Mouse (Mus musculus): ENCODE data around the gene Mrpl36. TPM values are rescaled to one million over a fixed set of nuclear protein-coding genes. Genes with fewer than 3 reads are reported as not detected.

Gene Mrpl36
- polyA plus RNA-seq, 1 experiment: 94.7 TPM

DNA sequence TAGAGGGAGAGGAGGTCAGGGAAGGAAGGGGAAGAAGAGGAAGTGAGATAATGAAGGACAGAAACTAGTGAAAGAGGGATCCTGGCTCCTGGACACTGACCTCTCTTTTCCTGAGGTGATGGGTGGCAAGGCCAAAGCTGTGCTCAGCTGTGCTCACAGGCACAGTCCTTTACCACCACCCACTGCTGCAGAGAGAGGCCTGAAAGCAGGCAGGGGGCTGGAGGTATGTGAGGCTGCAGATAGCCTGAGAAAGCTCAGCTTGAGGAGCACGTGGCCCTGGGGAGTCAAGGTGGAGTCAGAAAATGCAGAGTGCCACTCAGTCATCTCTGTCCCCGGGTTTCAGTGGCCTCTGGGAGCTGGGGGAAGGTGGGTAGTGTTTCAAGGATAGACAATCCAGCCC, 37.2 kb upstream of the Mrpl36 start:
- no peaks in the 10 kb centered on the region for H3K27me3 ChIP-seq (ENCODE audit: control insufficient read depth, insufficient read depth, insufficient read length)
- H3ac ChIP-seq (ENCODE audit: control insufficient read depth, insufficient read length, low read depth): no peak overlapping the region
- no peaks in the 10 kb centered on the region for H3K79me2 ChIP-seq (ENCODE audit: control insufficient read depth, insufficient read depth)
- no peaks in the 10 kb centered on the region for H3K79me3 ChIP-seq (ENCODE audit: low read depth)
- no peak overlapping the region for H3K4me3 ChIP-seq (ENCODE audit: insufficient read depth, poor library complexity, severe bottlenecking)
- no peak for TF ChIP-seq CEBPB (IDR thresholded peaks at IDR 0.05; ENCODE audit: low read depth)
- no peaks in the 10 kb centered on the region for H3K36me3 ChIP-seq (ENCODE audit: control insufficient read depth, insufficient read depth)

DNA sequence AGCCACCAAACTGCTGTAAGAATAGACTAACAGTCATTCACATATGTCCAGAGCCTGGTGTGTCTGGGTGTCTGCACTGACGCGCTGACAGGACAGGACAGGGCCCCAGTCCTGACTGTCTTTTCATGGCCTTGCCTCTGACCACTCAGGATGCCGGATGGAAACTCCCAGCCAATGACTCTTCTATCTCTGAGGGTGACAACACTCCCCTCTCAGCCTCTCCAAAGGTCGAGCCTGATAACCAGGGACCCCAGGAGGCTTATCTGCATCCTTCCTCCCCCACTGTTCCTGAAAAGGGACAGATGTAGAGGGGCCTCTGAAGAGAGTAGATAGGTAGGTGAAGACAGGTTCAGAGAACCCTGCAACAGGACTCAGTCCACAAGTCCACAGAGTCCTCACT, 29.6 kb upstream of the Mrpl36 start:
- H3K79me2 ChIP-seq (ENCODE audit: control insufficient read depth, insufficient read depth): no peaks in the 10 kb centered on the region
- H3ac ChIP-seq (ENCODE audit: control insufficient read depth, insufficient read length, low read depth): no peak overlapping the region
- no peaks in the 10 kb centered on the region for H3K79me3 ChIP-seq (ENCODE audit: low read depth)
- H3K4me3 ChIP-seq (ENCODE audit: insufficient read depth, poor library complexity, severe bottlenecking): no peak overlapping the region
- H3K36me3 ChIP-seq (ENCODE audit: control insufficient read depth, insufficient read depth): no peaks in the 10 kb centered on the region
- H3K27me3 ChIP-seq (ENCODE audit: control insufficient read depth, insufficient read depth, insufficient read length): peaks cover 4% of the 10 kb centered on the region
- TF ChIP-seq CTCF (IDR thresholded peaks at IDR 0.05; ENCODE audit: control insufficient read depth, insufficient read depth, insufficient read length) (no peak), MYOD1 (IDR thresholded peaks at IDR 0.05; ENCODE audit: control insufficient read depth, insufficient read length, low read depth) (no peak), CEBPB (IDR thresholded peaks at IDR 0.05; ENCODE audit: low read depth) (no peak), FOSL1 (IDR thresholded peaks at IDR 0.05; ENCODE audit: insufficient read depth, low read length, poor library complexity, severe bottlenecking) (no peak)

DNA sequence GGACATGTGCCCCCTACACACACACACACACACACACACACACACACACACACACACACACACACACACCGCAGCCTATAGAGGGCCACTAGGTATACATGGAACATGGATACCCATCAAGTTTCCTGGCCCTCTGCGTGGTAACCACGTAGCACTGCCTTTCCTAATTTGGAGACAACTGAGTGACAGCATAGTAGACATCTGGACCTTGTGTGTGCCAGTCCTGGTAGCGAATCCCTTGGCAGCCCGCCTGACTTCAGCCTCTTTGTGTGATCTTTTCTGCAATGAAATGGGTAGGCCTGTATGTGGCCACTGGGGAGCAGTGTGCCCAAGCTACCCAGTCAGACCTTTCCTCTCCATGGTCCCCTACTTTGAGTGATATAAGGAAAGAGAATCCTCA, 29.0 kb upstream of the Mrpl36 start:
- Histone ChIP-seq H3K36me3 (ENCODE audit: control insufficient read depth, insufficient read depth) (no peaks in the 10 kb centered on the region), H3K4me3 (ENCODE audit: insufficient read depth, poor library complexity, severe bottlenecking) (no peak overlapping the region), H3K79me3 (ENCODE audit: low read depth) (no peaks in the 10 kb centered on the region), H3ac (ENCODE audit: control insufficient read depth, insufficient read length, low read depth) (no peak overlapping the region), H3K27me3 (ENCODE audit: control insufficient read depth, insufficient read depth, insufficient read length) (peaks cover 9% of the 10 kb centered on the region), H3K79me2 (ENCODE audit: control insufficient read depth, insufficient read depth) (no peaks in the 10 kb centered on the region)
- TF ChIP-seq MYOD1 (IDR thresholded peaks at IDR 0.05; ENCODE audit: control insufficient read depth, insufficient read length, low read depth) (no peak), USF1 (IDR thresholded peaks at IDR 0.05; ENCODE audit: low read depth) (no peak)

DNA sequence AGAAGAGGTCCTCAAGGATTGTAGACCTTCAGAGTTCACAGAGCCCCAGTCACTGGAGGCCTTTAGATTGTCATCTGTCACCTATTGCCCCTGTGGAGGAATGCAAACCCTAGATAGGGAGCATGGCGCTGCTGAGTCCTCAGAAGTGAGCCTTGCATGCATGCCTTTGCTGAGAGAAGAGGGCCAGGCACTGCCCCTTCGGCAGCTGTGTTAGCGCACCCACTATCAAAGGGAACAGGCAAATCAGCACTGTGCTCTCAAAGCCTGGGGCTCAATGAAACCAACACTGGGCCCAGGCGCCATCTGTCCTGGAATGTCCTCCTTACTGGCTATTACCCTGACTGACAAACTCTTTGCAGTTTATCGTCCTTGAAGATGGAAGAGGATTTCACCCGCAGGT, 23.6 kb upstream of the Mrpl36 start:
- peaks cover 24% of the 10 kb centered on the region for H3K27me3 ChIP-seq (ENCODE audit: control insufficient read depth, insufficient read depth, insufficient read length)
- no peaks in the 10 kb centered on the region for H3K79me2 ChIP-seq (ENCODE audit: control insufficient read depth, insufficient read depth)
- no peak overlapping the region for H3ac ChIP-seq (ENCODE audit: control insufficient read depth, insufficient read length, low read depth)
- TF ChIP-seq USF1 (IDR thresholded peaks at IDR 0.05; ENCODE audit: low read depth) (no peak), CTCF (IDR thresholded peaks at IDR 0.05; ENCODE audit: control insufficient read depth, insufficient read depth, insufficient read length) (no peak), CEBPB (IDR thresholded peaks at IDR 0.05; ENCODE audit: low read depth) (no peak), FOSL1 (IDR thresholded peaks at IDR 0.05; ENCODE audit: insufficient read depth, low read length, poor library complexity, severe bottlenecking) (no peak), MAX (IDR thresholded peaks at IDR 0.05) (no peak), MYOG (IDR thresholded peaks at IDR 0.05; ENCODE audit: control insufficient read depth, extremely low read depth, insufficient read length) (no peak), MYOD1 (IDR thresholded peaks at IDR 0.05; ENCODE audit: control insufficient read depth, insufficient read length, low read depth) (no peak)
- H3K4me3 ChIP-seq (ENCODE audit: insufficient read depth, poor library complexity, severe bottlenecking): no peak overlapping the region
- no peaks in the 10 kb centered on the region for H3K36me3 ChIP-seq (ENCODE audit: control insufficient read depth, insufficient read depth)
- H3K79me3 ChIP-seq (ENCODE audit: low read depth): no peaks in the 10 kb centered on the region

DNA sequence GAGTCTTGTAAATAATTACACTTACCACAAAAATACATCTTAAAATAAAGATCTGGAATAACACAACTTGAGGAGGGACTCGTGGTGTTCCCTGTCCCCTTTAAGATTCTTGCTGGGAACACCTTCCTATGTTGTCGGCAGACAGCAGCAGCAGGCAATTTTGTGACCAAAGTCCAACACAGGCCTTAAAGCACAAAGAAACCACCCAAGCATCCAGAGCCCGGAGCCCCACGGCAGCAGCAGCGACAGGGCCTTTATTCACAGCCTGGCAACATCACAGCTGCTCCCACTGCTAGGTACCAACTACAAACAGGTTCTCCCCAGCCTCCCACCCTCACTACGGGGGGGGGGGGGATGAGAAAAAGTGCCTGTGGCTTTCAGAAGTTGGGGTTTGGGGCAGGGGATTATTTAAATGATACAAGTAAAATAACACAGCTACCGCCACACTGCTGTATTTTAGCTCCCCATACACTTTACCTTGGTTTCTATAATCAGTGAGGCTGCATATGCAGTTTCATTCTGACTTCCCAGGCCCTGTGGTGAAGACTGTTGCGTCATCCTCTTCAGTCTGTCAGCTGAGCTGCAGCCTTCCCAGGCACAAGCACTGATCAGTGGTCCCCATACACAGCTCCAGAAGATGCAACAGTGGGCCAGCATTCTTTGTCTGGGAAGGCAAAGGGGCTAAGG, 22.8 kb upstream of the Mrpl36 start:
- TF ChIP-seq MYOG (IDR thresholded peaks at IDR 0.05; ENCODE audit: control insufficient read depth, extremely low read depth, insufficient read length) (no peak), MYOD1 (IDR thresholded peaks at IDR 0.05; ENCODE audit: control insufficient read depth, insufficient read length, low read depth) (no peak), CEBPB (IDR thresholded peaks at IDR 0.05; ENCODE audit: low read depth) (no peak), CTCF (IDR thresholded peaks at IDR 0.05; ENCODE audit: control insufficient read depth, insufficient read depth, insufficient read length) (no peak), USF1 (IDR thresholded peaks at IDR 0.05; ENCODE audit: low read depth) (no peak), MAX (IDR thresholded peaks at IDR 0.05) (no peak), FOSL1 (IDR thresholded peaks at IDR 0.05; ENCODE audit: insufficient read depth, low read length, poor library complexity, severe bottlenecking) (no peak)
- H3K79me2 ChIP-seq (ENCODE audit: control insufficient read depth, insufficient read depth): no peaks in the 10 kb centered on the region

DNA sequence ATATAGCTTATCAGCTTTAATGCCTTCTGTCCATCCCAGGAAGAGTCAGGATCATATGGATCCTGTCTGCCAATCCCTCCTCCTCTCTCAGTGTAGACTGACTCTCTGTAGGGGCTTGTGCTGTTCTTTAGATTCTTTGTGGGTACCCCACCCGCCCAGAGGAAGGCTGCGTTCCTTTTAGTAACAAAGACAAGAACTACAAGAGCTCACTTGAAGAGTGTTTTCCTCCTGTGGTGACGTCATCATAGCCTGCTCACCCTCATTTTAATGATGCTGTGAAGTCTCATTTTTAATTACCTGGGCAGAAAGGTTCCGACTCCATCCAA, 22.3 kb upstream of the Mrpl36 start:
- peaks cover 20% of the 10 kb centered on the region for H3K27me3 ChIP-seq (ENCODE audit: control insufficient read depth, insufficient read depth, insufficient read length)
- no peaks in the 10 kb centered on the region for H3K79me3 ChIP-seq (ENCODE audit: low read depth)
- H3K4me3 ChIP-seq (ENCODE audit: insufficient read depth, poor library complexity, severe bottlenecking): no peak overlapping the region
- TF ChIP-seq CEBPB (IDR thresholded peaks at IDR 0.05; ENCODE audit: low read depth): no peak
- no peak for TF ChIP-seq CTCF (IDR thresholded peaks at IDR 0.05; ENCODE audit: control insufficient read depth, insufficient read depth, insufficient read length)
- TF ChIP-seq FOSL1 (IDR thresholded peaks at IDR 0.05; ENCODE audit: insufficient read depth, low read length, poor library complexity, severe bottlenecking): no peak
- no peak for TF ChIP-seq MYOD1 (IDR thresholded peaks at IDR 0.05; ENCODE audit: control insufficient read depth, insufficient read length, low read depth)
- TF ChIP-seq MAX (IDR thresholded peaks at IDR 0.05): no peak
- no peak for TF ChIP-seq USF1 (IDR thresholded peaks at IDR 0.05; ENCODE audit: low read depth)
- TF ChIP-seq MYOG (IDR thresholded peaks at IDR 0.05; ENCODE audit: control insufficient read depth, extremely low read depth, insufficient read length): no peak
- H3K79me2 ChIP-seq (ENCODE audit: control insufficient read depth, insufficient read depth): no peaks in the 10 kb centered on the region
- no peaks in the 10 kb centered on the region for H3K36me3 ChIP-seq (ENCODE audit: control insufficient read depth, insufficient read depth)
- no peak overlapping the region for H3ac ChIP-seq (ENCODE audit: control insufficient read depth, insufficient read length, low read depth)

More for the DNA sequence above, 22.8 kb upstream of the Mrpl36 start:
- H3K79me3 ChIP-seq (ENCODE audit: low read depth): no peaks in the 10 kb centered on the region
- H3ac ChIP-seq (ENCODE audit: control insufficient read depth, insufficient read length, low read depth): no peak overlapping the region
- peaks cover 20% of the 10 kb centered on the region for H3K27me3 ChIP-seq (ENCODE audit: control insufficient read depth, insufficient read depth, insufficient read length)
- H3K4me3 ChIP-seq (ENCODE audit: insufficient read depth, poor library complexity, severe bottlenecking): no peak overlapping the region
- H3K36me3 ChIP-seq (ENCODE audit: control insufficient read depth, insufficient read depth): no peaks in the 10 kb centered on the region
